Mouse (Mus musculus) lung, postnatal 25 days (tissue): Measurements from ENCODE around the gene Impdh1.
"Not testable (repeated sequence)": the region's sequence is repeated elsewhere in the genome, so short reads cannot be mapped to it uniquely, and the experiment has no call there.

Experiments
- DNase-seq: peaks from one replicate; pipeline ENCODE4 v3.0.0; 2022; ENCODE audit warnings: low spot score

Gene Impdh1

DNA sequence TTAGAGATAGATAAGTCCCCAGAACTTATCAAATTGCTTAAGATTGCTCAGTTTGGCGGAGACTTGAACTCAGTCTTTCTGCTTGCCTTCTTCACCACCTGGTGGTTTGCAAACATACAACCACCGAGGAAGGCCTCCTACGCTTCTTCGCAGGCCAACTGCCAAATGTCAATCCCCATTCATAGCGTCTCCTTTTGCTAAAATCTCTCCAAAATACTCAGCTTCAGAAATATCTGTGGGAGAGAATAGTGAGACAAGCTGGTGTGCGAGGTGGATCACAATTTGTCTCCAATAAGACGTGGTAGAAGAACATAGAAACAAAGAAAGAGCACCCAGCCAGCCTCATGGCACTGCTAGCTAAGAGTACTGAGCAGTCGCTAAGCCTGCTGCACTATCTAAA lies 36.3 kb downstream of the Impdh1 start:
- no peak for DNase-seq

DNA sequence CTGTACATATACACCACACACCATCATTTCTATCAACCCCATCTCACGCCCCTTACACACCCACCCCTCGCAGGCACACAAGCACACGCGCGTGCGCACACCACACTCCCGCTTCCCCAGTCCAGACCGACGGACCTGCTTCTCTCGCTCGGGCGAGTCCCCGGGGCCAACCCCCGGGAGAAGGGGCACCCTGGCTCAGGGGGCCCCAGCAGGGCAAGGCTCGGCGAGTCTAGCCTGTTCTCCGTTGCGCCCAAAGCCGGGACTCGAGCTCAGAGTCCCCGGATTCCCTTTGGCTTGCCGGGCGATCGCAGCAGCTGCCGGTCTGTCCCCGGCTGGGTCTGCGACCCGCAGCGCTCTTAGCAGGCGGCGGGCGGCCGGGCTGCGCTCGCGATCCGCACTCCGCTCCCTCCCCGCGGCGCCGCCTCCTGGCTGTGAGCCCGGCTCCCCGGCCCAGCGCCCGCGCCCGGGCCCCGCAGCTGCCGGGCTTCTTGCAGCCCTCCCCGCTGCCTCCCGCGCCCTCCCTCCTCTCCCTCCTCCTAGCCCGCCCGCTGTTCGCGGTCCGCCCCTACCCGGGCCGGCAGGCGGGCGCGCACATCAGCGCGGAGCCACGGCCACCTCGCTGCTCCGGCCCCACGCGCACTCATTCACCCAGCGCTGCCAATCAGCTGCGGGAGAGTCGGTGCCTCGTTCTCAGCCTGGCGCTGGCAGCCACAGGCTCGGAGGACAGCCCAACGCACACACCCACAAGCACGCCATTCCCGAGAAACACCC lies 37.1 kb downstream of the Impdh1 start, which contains the start of gene Prrt4:
Gene Prrt4 (minus strand): TSS at position 697 of the 771 bp plus-strand sequence.
- DNase-seq, result no peak

DNA sequence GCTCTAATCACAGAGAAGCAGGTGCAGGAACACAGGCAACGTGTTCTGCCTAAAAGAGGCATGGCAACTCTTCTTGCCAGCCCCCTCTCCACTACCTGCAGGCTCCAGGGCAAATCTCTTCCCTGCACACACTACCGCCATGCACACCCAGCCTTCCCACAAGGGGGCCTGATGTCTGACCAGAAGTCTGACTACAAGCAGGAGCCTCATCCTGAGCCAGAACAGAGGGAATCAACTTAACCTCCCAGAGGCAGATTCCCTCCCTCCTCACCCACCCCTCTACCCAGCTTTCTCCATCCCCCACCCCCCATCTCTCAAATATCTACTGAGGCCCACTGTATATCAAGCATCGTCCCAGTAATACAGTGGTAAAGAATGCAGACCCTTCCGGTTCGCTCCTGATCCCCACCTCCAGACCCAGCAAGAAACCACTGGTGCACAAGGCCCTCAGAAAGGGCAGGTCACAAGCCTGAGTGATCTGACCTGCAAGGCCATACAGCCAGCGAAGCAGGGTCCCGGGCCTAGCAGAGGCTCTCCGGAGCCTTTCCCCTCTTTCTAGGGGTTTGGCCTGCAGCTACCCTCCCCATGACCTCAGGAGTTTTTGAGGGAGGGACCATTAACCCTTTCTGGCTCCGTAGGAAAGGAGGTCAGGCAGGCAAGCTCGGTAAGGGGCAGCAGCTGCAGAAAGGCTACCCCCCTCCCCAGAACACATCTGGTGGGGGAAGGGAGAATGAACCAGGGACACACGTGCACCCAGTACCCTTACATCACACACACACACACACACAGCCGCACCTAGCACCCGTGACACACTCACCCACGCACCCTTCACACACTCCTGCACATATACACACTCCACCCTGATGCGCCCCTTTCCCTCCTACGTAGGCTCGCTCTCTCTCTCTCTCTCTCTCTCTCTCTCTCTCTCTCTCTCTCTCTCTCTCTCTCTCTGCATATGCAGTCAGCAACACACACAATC lies 38.0 kb downstream of the Impdh1 start:
- DNase-seq, result no peak

DNA sequence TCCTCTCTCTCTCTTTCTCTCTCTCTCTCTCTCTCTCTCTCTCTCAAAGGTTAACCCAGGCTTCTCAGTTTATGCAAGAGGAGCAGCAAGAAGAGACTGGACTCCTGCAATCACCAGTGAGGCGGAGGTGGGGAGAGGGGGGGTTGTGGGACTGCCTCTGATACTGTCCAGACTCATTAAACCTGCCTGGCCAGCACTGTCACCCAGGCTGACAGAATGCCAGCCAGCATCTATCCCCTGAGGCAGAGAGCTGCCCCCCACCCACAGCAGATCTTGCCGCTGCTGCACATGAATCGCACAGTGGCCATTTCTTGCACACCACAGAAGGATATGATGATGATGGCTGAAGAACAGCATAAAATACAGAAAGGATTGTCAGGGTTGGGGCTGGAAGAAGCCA lies 41.1 kb downstream of the Impdh1 start:
- no peak for DNase-seq

DNA sequence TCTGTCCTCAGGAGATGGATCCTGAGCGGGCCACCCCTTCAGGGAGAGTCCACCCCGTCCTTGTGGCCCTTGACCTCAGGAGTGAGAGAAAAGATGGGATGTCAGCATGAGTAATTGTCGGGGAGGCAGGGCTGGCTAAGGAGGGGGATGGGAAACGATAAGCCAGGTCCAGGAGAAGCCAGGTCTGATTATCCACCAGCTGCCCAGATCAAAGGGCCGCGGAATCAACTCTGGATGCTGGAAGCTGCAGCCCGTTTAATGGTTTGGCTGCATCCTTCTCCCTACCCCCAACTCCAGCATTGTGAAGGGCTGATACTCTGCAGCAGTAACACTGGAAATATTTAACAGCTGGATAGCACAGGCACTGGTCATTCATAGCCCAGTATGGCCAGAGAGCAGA lies 41.8 kb downstream of the Impdh1 start:
- DNase-seq, result no peak

DNA sequence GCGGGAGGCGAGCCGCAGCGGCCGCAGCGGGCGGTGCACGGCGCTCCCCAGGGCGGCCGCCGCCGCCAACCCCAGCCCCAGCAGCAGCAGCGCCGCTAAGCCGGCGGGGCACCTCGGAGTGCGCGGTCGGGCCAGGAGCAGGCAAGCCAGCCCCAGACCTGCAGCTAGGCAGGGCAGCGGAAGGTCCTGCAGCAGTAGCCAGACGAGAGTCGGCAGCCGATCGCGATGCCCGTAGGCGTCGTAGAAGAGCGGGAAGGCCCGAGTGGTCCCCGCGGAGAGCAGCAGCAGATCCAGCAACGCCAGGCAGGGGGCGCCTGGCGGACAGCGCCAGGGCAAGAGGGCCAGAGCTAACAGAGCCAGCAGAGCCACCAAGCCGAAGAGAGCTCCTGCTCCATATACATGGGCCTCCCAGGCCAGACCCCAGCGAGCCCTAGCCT lies 45.2 kb downstream of the Impdh1 start:
- DNase-seq, result peak; percentile 75

DNA sequence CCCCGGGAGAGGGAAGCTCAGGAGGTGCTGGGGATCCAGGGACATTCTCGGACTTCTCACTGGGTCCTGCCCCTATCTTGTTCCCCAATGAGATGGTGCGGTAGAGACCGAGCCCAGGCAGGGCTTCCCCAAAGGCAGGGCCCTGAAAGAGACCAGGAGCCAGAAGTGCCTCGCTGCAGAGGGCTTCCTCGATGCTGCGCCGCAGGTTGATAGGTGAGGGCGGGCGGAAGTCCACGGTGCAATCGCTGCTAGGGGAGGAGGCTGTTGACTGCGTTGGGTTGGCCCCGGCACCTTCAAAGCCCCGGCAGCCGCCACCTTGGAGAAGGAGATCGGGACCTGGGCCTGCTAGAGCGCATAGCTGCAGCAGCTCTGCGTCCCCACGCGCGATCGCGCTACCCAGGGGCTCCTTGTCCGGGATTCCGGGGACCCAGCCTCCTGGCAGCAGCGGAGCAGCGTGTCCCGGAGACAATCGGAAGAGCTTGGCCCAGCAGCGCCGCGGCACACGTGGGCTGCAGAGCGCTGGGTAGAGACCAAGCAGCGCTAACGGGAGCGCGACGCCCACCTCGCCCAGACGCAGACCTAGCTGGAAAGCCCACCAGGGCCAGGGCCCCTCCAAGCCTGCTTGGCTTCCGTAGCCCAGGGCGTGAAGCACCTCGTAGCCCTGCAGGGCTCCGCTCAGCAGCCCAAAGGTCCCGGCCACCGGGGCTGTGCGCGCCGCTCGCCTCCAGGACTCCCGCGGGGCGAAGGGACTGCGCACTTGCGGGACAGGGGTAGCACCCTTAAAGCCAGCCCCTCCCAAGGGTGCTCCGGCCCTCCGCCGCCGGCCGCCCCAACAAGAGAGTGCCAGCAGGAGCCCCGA lies 45.9 kb downstream of the Impdh1 start:
- no peak for DNase-seq

DNA sequence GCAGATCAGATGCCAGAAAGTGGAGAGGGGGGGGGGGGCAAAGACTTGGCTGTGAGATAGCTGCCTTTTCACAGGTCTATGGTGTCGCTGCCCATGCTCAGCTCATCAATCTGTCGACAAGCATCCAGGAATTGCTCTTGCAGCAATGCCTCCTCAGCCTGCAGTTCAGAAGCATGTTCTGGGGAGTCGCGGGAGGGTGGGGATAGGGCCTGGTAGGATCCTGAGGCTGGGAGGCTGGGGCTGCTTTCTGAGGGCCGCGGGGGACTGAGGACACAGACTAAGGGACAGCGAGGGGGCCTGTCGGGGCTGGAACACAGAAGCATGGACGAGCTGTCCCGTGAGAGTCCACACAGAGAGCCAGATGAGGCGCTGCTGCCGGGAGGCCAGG lies 46.5 kb downstream of the Impdh1 start:
- no peak for DNase-seq

DNA sequence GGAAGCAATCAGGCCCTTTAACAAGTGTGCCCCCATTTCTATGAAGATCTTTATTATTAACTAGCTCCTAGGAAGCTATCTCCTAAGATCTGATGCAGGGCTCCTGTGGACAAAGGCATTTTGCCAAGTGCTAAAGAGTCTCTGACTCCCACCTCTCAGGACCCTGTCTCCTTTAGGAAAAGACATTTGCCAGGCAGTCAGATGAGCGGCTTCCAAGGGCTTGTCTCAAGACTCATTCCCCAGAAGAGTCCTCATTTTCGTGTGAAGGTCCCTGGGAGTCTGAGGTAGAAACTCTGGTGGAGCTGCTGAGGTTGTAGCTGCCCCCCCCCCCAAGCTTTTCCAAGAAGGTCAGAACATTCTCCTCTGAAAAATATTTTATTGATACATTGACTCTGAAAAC lies 47.3 kb downstream of the Impdh1 start:
- no peak for DNase-seq

DNA sequence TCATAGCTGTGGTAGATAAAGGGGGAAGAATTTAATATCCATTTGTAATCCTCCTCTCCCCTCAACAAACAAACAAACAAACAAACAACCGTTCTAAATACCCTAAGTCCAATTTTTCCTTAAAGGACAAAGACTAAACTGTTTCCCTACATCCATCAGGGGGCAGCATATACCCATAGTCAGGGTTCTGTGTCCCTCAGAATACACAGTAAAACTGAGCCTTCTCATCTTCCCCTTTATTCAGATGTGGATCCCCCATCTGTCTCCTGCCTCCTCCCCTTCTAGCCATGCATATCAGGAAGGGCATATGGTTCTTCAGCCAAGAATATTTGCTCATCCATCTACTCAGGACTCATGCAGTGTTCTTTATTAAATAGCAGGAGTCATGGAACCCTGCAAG lies 50.0 kb downstream of the Impdh1 start:
- peak; percentile 65 for DNase-seq

DNA sequence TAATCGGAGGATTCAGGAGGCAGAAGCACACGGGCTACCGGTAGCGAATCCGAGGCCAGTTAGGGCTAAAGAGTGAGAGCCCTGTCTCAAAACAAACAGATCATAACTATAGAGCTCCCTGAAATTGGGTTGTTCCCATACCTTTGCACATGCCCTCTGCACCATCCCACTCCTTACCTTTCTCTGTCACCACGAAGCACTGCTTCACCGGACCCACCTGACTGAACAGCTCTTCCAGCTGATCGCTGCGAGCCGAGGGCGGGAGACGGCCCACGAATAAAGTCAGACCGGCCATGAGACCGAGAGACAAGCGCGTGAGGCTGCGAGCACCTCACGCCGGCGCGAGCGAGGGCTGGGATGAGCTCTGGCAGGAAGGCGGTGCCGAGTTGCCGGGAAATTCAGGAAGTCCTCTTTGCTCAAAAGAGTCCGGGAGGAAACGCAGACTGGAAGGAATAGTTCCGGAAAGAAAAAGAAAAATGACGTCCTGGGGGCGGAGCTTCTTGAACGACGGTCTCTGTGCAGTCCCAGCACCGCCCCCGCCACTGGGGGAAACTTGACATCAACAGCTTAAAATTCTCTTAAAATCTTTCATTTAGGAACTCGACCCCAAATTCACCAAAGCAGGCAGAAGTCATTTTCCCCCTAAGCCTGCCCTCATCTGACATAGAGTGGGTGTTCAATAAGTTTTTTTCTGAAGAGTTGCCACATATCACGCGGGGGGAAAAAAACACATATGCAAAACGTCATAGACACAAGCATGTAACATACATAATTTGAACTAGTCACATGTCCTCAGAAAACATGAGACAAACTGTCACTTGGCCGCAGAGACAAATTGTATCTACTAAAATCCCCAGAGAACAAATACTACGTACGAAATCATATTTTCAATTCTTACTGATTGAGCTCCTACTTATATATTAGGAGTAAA lies 51.6 kb downstream of the Impdh1 start, which contains the start of gene Rbm28:
Gene Rbm28 (minus strand): TSS at position 693 of the 931 bp plus-strand sequence.
- peak; percentile 89 for DNase-seq

DNA sequence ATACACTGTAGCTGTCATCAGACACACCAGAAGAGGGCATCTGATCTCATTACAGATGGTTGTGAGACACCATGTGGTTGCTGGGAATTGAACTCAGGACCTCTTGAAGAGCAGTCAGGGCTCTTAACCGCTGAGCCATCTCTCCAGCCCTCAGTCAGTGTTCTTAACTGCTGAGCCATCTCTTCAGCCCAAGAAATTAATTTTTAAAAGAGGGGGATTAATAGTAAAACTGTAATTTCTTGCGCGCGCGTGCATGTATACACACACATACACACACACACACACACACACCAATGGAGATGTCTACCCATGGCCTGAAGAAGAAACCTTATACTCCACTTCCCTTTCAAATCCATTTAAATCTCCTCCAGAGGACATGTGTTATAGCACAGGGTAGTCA lies 54.9 kb downstream of the Impdh1 start:
- DNase-seq, result not testable (repeated sequence)

DNA sequence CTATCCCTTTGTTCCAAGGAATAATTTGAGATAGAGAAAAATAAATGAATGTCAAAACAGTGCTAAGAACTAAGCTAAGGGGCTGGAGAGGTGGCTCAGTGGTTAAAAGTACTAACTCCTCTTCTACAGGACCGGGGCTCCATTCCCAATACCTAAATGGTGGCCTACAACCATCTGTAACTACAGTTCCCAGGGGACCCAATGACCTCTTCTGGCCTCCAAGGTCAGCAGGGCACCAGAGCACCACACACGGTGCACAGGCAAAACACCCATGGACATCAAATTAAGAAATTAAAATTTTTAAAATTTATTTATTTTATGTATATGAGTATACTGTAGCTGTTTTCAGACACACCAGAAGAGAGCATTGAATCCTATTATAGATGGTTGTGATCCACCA lies 55.4 kb downstream of the Impdh1 start:
- no peak for DNase-seq

DNA sequence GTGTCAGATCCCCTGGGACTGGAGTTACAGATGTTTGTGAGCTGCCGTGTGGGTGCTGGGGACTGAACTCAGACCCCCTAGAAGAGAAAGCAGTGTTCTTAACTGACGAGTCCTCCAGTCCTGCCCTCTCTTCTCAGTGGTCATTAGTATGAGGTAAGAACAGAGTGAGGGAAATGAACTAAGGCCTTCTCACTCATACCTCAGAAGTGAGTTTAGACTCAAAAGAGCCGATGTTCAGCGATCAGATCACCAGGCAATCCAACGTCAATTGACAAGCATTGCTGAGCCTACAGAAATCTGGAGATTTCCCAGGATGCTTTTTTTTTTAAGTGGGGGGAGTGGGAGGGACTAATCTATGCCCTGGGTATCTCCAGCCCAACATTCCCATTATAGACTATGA lies 59.8 kb downstream of the Impdh1 start:
- no peak for DNase-seq
